Mouse (Mus musculus): ENCODE measurements around the gene Pi4kb. TPM values are rescaled to one million over a fixed set of nuclear protein-coding genes. Genes with fewer than 3 reads are reported as not detected.
"Not testable (repeated sequence)": the region's sequence is repeated elsewhere in the genome, so short reads cannot be mapped to it uniquely, and the experiment has no call there.

Pi4kb gene
- polyA plus RNA-seq (2015; fragmentation: Nextera tagmentation; extraction: Ambion mirVana), result 14.7 and 20.8 TPM in 2 replicates

DNA sequence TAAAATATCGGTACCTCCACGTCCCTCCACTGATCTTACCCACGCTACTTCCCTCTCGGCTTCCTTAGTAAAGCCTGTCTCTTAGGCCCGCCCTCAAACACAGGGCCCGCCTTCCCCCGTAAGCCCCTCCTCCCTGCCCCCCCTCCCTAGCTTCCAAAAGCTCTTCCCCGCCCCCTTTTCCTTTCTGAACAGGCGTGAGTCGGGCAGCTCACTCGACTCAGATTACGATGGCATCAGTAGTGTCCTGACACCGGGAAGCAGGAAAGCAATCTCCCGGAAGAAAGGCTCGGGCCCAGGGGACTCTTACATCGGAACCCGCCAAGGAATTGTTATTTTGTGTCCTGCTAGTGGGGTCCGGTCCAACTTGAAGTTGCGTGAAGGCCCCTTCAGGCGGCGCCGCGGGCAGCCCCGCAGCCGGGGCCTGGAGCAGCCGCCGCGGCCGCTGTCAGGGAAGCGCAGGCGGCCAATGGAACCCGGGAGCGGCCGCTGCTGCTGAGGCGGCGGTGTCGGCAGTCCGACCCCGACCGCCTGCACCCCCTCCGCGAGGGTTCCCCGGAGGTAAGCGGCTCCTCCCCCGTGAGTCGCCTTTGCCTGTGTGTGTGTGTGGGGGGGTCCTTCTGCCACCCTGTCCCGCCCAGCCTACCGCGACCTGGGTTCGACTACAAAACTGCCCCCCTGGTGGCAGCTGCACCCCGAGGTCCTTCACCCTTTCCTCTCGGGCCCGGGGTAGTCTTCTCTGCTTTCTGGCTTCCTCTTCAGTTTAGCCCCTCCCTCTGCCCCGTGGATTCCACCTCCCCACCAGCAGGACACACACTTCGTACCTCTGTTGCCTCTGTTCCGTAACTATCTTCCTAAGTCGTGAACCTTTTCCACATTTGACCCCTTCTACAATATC, at the start of gene Pi4kb:
Gene Pi4kb, plus strand, starts transcription at position 204 of the 895 bp plus-strand sequence.
- H3K27me3 ChIP-seq, result no peaks in the 10 kb centered on the region
- WGBS, result under 1% methylated on average over 57 of the region's 57 CpGs
- peak within 1 kb of the TSS; percentile 76 for H3K4me2 ChIP-seq
- H3K4me3 ChIP-seq, result peak within 1 kb of the TSS; percentile 93
- H3K9me3 ChIP-seq (replicated peaks), result no peaks in the 10 kb centered on the region
- peak within 1 kb of the TSS; percentile 90 for H3K27ac ChIP-seq
- H3K36me3 ChIP-seq, result no peaks in the 10 kb centered on the region; the same call in 1 of the 2 replicates
- H3K4me1 ChIP-seq (replicated peaks), result peaks cover 16% of the 10 kb centered on the region
- peak; percentile 92 for ATAC-seq (replicated peaks; ENCODE audit: insufficient number of reproducible peaks, insufficient read depth, low FRiP score, low read depth)
- peak within 1 kb of the TSS; percentile 89 for H3K9ac ChIP-seq

DNA sequence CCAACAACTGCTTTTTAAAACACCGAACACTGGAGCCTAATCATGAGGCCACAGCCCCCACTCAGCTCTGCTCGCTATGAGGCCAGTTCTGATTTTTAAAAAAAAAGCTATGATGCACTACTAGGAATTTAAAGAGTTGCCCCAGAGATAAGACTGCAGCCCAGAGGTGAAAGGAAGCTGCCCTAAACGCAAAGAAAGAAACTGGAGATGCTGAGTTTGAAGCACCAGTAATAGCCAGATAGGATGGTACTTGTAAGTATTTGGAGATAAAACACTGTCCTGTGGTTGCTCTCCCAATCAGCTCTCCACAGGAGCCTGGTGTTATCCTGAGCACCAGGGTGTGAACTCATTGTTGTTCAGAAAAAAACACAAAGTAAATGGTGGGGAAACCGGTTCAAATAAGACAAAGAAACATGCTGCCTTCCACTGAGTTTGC, 48.2 kb upstream of the Pi4kb start:
- not testable (repeated sequence) for H3K36me3 ChIP-seq; H3K9me3 ChIP-seq (replicated peaks); H3K27ac ChIP-seq; H3K4me1 ChIP-seq (replicated peaks); H3K4me2 ChIP-seq; ATAC-seq (replicated peaks; ENCODE audit: insufficient number of reproducible peaks, insufficient read depth, low FRiP score, low read depth); H3K4me3 ChIP-seq; H3K9ac ChIP-seq; H3K27me3 ChIP-seq
- 26% methylated on average over 4 of the region's 4 CpGs for WGBS

DNA sequence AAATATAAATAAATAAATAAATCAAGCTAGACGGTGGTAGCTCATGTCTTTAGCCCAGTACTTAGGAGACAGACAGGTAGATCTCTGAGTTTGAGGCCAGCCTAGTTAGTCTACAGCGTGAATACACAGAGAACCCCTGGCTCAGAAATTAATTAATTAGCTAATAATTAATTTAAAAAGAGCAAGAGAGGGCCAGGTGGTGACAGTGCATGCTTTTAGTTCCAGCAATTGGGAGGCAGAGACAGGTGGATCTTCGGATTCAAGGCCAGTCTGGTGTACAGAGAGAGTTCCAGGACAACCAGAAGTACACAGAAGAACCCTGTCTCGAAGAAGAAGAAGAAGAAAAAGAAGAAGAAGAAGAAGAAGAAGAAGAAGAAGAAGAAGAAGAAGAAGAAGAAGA, 45.6 kb upstream of the Pi4kb start:
- H3K4me3 ChIP-seq; H3K9ac ChIP-seq; H3K4me1 ChIP-seq (replicated peaks); H3K27me3 ChIP-seq; H3K9me3 ChIP-seq (replicated peaks); H3K27ac ChIP-seq; H3K36me3 ChIP-seq; ATAC-seq (replicated peaks; ENCODE audit: insufficient number of reproducible peaks, insufficient read depth, low FRiP score, low read depth); H3K4me2 ChIP-seq: not testable (repeated sequence)
- 86% methylated on average over 4 of the region's 4 CpGs for WGBS

DNA sequence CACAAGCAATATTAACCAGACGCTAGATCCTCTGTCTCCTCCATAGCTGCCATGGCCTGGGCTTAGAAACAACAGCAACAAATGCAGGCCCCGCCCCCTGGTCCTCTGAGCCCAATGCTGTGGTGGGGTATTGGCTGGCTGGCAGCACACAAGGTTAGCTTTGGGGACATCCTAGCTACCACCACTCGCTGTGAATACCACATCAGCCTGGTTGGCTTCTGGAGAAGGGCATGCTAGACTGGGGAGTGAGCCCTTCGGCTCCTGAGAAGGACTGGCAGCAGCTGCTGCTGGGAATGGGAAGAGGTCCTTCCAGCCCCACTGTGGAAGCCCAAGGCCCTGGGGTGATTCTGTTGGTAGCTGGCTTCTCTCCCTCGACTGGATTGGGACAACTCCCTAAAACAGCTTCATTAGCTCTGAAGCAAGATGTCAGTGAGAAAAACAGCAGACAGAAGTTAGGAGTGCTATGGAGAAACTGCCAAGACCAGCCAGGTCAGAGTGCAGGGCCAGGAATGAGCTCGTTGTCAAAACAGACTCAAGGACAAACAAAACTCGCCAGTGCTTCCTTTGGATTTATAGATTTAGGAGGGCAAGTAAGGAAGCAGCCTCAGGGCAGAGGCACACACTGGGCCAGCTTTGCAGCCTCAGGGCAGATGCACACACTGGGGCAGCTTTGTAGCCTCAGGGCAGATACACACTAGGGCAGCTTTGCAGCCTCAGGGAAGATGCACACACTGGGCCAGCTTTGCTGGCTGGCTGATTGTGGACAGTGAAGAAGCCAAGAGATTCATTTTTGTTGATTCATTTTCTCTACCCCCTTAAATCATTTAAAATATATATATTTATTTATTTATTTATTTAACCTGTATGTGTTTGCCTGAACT, 43.9 kb upstream of the Pi4kb start:
- not testable (repeated sequence) for H3K27ac ChIP-seq, H3K9ac ChIP-seq, H3K36me3 ChIP-seq

DNA sequence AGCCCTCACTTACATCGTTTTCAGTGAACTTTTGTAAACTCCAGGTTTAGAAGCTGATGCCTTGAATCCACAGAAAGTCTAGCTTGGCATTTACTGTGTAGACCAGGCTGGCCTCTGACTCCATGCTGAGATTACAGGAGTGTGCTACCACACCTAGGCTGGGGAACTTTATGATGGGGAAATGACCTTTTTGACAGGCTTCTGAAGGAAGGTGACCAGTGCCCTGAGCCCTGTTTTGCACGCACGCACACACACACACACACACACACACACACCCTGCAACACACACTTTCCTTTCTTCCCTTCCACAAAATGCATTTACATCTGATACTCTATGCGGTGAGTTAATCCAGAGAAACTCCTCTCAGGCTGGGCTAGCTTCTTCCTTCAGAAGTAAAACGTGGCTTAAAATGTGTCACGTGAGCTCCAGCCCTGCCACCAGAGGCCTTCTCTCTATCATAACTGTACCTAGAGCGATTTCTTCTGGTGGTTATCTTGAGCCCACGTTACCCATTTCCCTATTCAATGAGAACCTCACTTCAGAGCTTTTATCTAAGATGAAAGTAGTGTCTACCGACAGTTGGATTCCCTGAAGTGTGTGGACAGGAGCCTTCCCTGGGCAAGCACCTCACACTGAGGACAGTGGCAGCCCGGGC, 43.0 kb upstream of the Pi4kb start:
- not testable (repeated sequence) for H3K27ac ChIP-seq; H3K4me1 ChIP-seq (replicated peaks); H3K9me3 ChIP-seq (replicated peaks); H3K4me2 ChIP-seq; H3K36me3 ChIP-seq; ATAC-seq (replicated peaks; ENCODE audit: insufficient number of reproducible peaks, insufficient read depth, low FRiP score, low read depth); H3K4me3 ChIP-seq; H3K9ac ChIP-seq; H3K27me3 ChIP-seq
- WGBS, result 63% methylated on average over 10 of the region's 10 CpGs

More for the DNA sequence above, 43.9 kb upstream of the Pi4kb start:
- H3K27me3 ChIP-seq; H3K4me3 ChIP-seq; ATAC-seq (replicated peaks; ENCODE audit: insufficient number of reproducible peaks, insufficient read depth, low FRiP score, low read depth); H3K4me1 ChIP-seq (replicated peaks); H3K4me2 ChIP-seq; H3K9me3 ChIP-seq (replicated peaks): not testable (repeated sequence)
- 42% methylated on average over 7 of the region's 7 CpGs for WGBS

DNA sequence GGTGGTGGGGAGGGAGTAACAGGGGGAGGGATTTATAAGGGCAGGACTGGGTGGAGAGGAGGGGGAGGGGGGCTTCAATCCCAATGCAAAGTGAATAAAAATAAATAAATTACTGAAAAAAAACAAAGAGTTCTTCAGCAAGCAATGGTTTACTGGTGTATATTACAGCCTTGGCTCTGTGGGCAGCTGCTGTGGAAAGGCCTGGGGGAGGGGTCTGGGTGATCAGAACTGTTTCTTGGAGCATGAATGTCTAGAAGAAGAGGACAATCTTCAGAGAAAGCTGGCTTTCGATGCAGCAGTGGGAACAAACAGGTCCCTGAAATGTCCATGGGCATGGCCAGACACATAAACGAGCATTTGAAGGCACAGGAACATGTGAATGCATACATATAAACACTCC, 42.3 kb upstream of the Pi4kb start:
- not testable (repeated sequence) for H3K4me3 ChIP-seq; H3K4me1 ChIP-seq (replicated peaks); H3K9me3 ChIP-seq (replicated peaks); H3K9ac ChIP-seq; H3K27me3 ChIP-seq; H3K36me3 ChIP-seq; ATAC-seq (replicated peaks; ENCODE audit: insufficient number of reproducible peaks, insufficient read depth, low FRiP score, low read depth)
- 51% methylated on average over 2 of the region's 2 CpGs for WGBS
- peak overlapping the region; percentile 96 for H3K27ac ChIP-seq
- peak overlapping the region; percentile 66; the same call in 1 of the 2 replicates for H3K4me2 ChIP-seq

DNA sequence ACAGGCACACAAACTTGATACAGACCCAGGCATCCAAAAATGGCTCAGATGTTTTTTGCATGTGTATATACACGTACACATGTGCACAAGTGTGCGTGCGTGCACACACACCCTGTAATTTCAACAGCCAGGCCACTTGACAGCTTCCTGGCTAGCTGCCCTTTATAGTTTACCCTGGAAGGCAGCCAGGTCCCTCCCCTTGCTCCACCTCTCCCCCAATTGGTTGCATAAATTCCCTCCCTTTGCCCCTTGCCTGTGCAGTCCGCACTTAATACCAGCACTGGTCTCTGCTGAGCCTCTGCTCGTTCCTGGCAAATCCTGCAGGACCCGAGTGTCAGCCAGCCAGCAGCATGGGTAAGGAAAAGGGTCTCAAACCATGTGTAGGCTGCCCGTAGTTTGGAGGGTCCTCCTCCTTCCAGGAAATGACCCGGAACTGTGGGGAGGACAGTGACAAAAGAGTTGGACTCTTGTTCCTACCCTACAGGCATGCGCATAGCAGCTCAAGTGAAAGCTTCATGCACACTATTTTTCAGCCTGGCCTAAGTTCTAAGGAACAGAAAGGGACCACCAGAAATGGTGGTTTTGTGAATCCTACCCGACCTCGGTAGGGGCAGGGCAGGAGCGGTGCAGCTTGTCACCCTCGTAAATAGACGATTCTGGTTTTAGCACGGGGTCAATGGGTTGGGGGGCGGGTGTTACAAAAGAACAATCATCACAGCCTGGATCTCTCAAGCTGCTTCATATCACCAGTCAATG, 41.5 kb upstream of the Pi4kb start, which contains the start of gene Selenbp1:
Gene Selenbp1, plus strand, starts transcription at position 248 of the 756 bp plus-strand sequence.
- Histone ChIP-seq H3K4me3 (peak within 1 kb of the TSS; percentile 54), H3K4me2 (peak within 1 kb of the TSS; percentile 66), H3K27ac (peak within 1 kb of the TSS; percentile 96), H3K27me3 (no peaks in the 10 kb centered on the region), H3K4me1 (replicated peaks) (peaks cover 8% of the 10 kb centered on the region), H3K9ac (peak within 1 kb of the TSS; percentile 65), H3K9me3 (replicated peaks) (no peaks in the 10 kb centered on the region), H3K36me3 (no peaks in the 10 kb centered on the region)
- 7% methylated on average over 16 of the region's 16 CpGs for WGBS
- ATAC-seq (replicated peaks; ENCODE audit: insufficient number of reproducible peaks, insufficient read depth, low FRiP score, low read depth), result peak; percentile 83

DNA sequence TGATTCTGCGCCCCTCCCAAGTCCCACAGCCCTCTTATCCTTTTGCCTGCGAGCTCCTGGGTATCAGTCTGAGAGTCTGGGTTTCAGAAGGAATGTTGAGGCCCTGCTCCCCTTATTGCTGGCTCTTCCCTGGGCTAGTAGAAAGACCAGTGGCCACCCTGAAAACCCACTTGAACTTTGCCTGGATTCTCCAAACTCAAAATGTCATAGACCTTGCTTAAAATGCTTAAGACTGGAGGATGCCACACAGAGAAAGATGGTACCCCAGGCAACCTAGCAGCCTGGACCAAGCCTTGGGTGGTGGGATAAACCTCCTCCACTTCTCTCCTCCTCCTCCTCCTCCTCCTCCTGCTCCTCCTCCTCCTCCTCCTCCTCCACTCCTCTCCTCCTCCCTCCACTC, 40.9 kb upstream of the Pi4kb start:
- peak overlapping the region; percentile 96 for H3K27ac ChIP-seq
- WGBS, result no CpG with 5 or more reads among the region's 2 CpGs
- not testable (repeated sequence) for H3K36me3 ChIP-seq; H3K9me3 ChIP-seq (replicated peaks); H3K9ac ChIP-seq; H3K27me3 ChIP-seq; ATAC-seq (replicated peaks; ENCODE audit: insufficient number of reproducible peaks, insufficient read depth, low FRiP score, low read depth); H3K4me1 ChIP-seq (replicated peaks)
- H3K4me2 ChIP-seq, result peak overlapping the region; percentile 66
- peak overlapping the region; percentile 54 for H3K4me3 ChIP-seq

DNA sequence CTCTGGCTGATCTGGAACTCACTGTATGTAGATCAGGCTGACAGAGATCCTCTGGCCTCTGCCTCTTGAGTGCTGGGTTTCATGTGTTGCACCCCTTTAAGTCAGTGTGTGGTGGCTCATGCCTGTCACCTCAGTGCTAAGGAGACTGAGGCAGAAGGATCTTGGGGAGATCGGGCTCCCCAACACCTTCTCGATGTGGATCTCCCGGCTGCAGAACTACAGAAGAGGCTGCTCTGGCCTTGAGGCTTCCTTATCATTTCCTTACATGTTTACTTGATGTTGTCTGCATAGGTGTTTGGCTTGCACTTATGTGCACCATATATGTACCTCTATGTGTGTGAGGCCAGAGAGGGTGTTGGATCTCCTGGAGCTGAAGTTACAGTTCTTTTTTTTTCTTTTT, 40.0 kb upstream of the Pi4kb start:
- not testable (repeated sequence) for H3K4me2 ChIP-seq; ATAC-seq (replicated peaks; ENCODE audit: insufficient number of reproducible peaks, insufficient read depth, low FRiP score, low read depth); H3K4me3 ChIP-seq; H3K27me3 ChIP-seq; H3K36me3 ChIP-seq; H3K4me1 ChIP-seq (replicated peaks); H3K27ac ChIP-seq; H3K9ac ChIP-seq; H3K9me3 ChIP-seq (replicated peaks)
- 94% methylated on average over 3 of the region's 3 CpGs for WGBS

DNA sequence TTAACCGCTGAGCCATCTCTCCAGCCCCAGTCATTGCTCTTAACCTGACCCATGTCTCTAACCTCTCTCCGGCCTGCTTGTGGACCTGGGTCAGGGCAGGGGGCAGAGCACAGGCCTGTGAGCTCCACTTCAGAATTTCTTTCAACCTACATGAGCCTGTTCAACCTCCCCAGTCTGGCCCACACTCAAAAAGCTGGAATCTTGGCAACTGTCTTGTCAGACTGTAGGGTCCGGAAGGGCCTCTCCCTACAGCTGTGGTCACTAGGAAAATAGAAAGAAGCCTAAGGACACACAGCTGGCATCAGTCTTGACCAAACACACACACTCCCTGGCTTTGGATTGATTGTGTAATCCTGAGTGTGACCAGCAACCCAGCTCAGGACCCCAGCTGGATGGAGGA, 39.2 kb upstream of the Pi4kb start:
- 67% methylated on average over 3 of the region's 3 CpGs for WGBS
- H3K4me2 ChIP-seq; H3K4me1 ChIP-seq (replicated peaks); H3K36me3 ChIP-seq; H3K4me3 ChIP-seq; H3K27ac ChIP-seq; H3K27me3 ChIP-seq; ATAC-seq (replicated peaks; ENCODE audit: insufficient number of reproducible peaks, insufficient read depth, low FRiP score, low read depth); H3K9me3 ChIP-seq (replicated peaks); H3K9ac ChIP-seq: not testable (repeated sequence)

Measured in heart, embryonic 15.5 days (tissue).